Mouse (Mus musculus): ENCODE results near the gene Setdb1.

Setdb1 gene

GRCm38 (mm10) chr3:95292899-95293298 is 64.1 kb downstream of the Setdb1 start:
- no peak for DNase-seq (ENCODE audit: low spot score)

GRCm38 (mm10) chr3:95291041-95291440 is 66.0 kb downstream of the Setdb1 start:
- DNase-seq (ENCODE audit: low spot score): no peak

DNA sequence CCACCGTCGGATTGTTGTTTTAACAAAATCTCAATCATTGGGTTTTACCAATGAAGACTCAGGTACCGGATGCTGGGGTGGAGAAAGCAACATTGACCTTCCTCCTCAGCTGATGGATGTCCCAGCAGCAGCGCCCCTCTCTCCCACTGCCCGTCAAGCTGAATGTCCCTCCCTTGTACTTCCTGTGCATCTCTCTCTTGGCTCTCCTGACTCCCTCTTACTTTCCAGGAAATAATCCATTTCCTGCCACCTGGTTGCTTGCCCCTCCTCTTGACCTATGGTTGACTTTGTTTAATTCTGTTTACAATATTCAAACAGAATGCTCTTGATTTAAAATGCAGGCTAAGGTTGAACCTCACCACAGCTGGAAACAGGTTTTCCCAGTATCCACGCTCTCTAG is 66.8 kb downstream of the Setdb1 start:
- DNase-seq (ENCODE audit: low spot score): no peak

GRCm38 (mm10) chr3:95289419-95289818 is 67.6 kb downstream of the Setdb1 start:
- no peak for DNase-seq (ENCODE audit: low spot score)

- DNase-seq (ENCODE audit: low spot score): no peak
Observed at GRCm38 (mm10) chr3:95287541-95287940, 69.5 kb downstream of the Setdb1 start.

- no peak for DNase-seq (ENCODE audit: low spot score)
Observed at GRCm38 (mm10) chr3:95286510-95286909, 70.5 kb downstream of the Setdb1 start.

GRCm38 (mm10) chr3:95286011-95286410 is 71.0 kb downstream of the Setdb1 start:
- DNase-seq (ENCODE audit: low spot score): no peak

DNA sequence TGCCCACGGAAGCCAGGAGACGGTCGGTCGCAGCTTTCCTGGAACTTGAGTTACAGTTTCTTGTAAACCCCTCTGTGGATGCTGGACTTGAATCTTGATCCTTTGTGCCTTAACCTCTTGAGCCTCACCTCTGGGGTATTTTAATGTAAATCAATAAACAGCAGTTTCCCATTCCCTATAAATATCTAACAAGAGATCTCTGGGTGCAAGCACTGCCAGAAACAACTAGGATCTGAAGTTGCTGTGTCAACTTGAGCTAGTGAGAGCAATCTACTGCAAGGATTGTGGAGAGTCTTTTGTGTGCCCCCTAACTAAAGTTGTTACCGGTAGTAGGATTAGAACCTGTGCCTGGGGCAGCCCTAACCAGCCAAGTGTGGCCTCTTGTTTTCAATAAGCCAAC is 71.6 kb downstream of the Setdb1 start:
- DNase-seq (ENCODE audit: low spot score): no peak

GRCm38 (mm10) chr3:95284501-95285281 is 72.3 kb downstream of the Setdb1 start:
- DNase-seq (ENCODE audit: low spot score): no peak

- DNase-seq (ENCODE audit: low spot score): peak; percentile 18
Observed at GRCm38 (mm10) chr3:95284062-95284461, 72.9 kb downstream of the Setdb1 start.

DNA sequence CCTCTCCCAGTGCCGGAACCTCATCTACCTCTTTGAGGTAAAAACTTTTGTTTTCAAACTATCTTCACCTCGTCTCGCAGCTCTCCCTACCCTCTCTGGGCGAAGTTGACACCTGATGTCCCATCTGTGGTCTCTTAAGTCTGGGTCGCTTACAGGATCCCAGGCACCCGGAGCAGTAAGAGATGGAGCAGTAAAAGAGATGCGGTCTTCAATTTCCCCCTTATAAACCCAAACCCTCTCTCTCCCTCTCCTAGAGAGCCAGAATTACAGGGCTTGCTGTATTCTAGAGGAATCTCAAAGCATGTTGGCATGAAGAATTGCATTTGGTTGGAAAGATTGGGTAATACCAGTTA is 73.4 kb downstream of the Setdb1 start:
- no peak for DNase-seq (ENCODE audit: low spot score)

GRCm38 (mm10) chr3:95282865-95283588 is 74.0 kb downstream of the Setdb1 start:
- DNase-seq (ENCODE audit: low spot score): peak; percentile 80

DNA sequence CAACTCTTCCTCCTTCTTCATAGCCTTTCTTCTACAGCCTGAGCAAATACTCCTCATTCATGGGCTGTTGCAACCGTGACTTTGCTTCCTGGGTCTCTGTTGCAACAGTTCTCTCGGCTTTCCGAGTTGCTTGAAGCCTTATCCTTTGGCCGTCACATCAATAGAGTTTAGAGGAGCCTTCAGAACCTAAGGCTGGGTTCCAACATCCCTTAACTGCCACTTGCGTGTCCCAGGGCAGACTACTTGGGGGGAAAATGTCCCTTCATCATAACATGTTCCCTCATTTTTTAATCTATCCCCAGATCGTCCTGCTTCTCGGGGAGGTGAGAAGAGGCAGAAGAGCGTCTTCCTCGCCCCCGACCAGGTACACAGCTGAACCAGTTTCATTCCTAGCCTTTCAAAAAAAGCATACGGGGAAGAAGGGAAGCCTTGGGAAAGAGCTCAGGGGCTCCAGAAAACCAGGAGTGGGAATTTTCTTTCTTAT is 74.6 kb downstream of the Setdb1 start:
- DNase-seq (ENCODE audit: low spot score): peak; percentile 37

DNA sequence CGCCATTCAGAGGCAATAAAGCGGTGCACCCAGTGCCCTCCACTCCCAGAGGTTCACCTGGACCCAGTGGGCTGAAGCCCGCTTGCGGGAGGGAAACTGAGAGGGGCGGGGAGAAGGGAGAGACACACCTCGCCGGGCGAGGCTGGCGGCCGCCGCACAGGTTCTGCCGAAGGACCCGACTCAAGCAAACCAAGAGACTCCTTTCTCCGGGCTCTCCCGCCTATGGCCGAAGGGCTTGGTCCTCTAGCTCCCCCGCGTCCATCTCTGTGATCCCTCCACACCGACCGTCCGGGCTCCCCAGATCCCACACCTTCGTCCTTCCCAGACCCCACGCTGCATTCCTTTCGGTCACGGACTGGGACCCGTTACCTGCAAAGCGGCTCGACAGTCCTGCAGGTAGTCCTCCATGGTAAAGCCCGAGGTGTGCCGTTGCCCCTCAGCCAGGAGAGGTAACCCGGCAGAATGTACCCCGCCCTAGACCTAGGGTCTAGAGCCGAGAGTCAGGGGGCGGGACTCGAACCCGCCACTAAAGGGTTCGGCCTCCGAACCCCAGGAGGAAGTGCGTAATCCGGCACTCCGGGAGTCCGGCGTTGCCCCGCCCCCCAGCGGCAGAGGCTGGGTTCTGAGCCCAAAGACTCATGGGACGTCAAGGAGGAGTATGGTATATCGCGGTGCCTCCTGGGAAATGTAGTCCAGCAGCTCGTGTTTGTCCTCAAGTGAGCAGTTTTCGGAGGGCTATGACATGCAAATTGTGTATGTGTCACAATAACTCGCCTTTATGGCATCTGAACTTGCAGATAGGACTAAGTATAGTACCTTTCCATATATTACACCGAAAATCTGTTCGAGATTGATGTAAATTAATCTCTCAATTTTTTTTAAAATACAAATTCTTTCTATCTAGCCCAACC is 75.5 kb downstream of the Setdb1 start, which contains the start of the genes Mindy1 and Prune1:
Gene Mindy1, plus strand, starts transcription at position 130 of the 911 bp plus-strand sequence.
Gene Prune1, minus strand, starts transcription at position 861 of the 911 bp plus-strand sequence.
- peak; percentile 99 for DNase-seq (ENCODE audit: low spot score)

DNA sequence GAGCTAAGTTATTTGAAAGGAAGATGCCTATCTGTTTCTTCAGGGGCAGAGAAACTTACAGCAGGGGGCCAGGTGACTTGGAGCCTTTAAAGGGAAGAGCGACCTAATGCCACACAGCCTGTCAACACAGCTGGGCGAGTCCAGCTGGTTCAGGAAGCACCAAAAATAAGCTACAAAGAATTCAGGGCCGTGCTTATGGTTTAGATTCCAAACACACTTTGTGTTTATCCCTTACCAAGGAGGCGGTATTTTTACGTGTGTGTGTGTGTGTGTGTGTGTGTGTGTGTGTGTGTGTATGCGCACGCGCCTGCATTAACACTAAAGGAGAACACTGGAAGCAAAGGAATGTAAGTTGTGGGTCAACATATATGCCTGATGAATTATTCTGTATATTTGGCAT is 76.3 kb downstream of the Setdb1 start:
- peak; percentile 10 for DNase-seq (ENCODE audit: low spot score)

GRCm38 (mm10) chr3:95277149-95277551 is 79.9 kb downstream of the Setdb1 start:
- DNase-seq (ENCODE audit: low spot score): peak; percentile 12

DNA sequence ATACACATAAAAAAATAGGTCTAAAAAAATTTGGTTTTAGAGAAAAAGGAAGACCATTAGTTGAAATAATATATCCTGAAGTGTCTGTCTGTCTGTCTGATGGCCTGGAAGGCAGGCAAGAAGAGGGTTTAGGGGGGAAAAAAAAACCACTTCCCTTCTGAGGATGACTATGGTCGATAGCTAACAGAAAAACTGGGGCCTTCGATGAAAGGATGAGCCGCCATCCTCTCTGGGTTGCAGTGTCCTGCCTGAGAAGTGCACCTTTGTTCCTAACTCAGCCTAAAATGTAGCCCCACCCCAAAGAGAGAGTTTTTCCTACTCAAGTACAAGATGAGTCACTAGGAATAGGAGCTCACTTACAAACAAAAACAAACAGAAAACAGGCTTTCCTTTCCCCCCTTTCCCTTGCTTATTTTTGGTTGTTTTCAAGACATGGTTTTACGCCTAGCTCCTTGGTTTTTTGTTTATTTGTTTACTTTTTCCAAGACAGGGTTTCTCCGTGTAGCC is 80.5 kb downstream of the Setdb1 start:
- no peak for DNase-seq (ENCODE audit: low spot score)

- no peak for DNase-seq (ENCODE audit: low spot score)
Observed at GRCm38 (mm10) chr3:95275161-95275560, 81.8 kb downstream of the Setdb1 start.

- no peak for DNase-seq (ENCODE audit: low spot score)
Observed at GRCm38 (mm10) chr3:95274453-95274852, 82.5 kb downstream of the Setdb1 start.

Data from retina, embryonic 14.5 days (tissue).